Mouse (Mus musculus) gastrocnemius, postnatal 36 days (tissue): ENCODE data around the gene Akain1. TPM values are rescaled to one million over a fixed set of nuclear protein-coding genes. Genes with fewer than 3 reads are reported as not detected.

ENCODE experiments used
- DNase-seq, 2 experiments: peaks; one replicate each; pipeline ENCODE4 v3.0.0; 2022
- intact Hi-C: fragments of 180-260 bp; cut with DNase I; formaldehyde crosslinking; loops from one replicate; pipeline ENCODE4 v1.15.1; 2025
- total RNA-seq, 2 experiments: library from RNA; stranded (reverse); gene quantifications; 2 replicates each; pipeline ENCODE4 v1.2.3; 2021

Gene Akain1
- total RNA-seq, 2 experiments from 2014 or later = not detected

DNA sequence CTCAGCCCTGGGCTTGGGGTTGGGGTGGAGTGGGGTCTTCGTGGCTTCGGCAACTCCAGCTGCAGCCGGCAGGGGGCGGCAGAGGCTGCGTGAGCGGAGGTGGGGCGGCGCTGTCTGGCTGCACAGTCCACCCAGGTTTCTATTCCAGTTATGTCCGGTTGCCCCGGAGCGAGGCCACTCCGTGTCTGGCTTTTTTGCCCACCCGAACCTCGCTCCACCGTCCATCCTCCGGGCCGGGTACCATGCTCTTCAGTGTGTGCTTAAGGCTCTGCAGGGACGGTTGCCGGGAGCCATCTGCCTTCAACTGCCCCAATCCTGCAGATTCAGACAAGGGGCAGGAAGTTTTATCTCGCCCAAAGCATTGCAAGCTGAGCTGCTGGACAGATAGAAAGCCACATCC lies 36.3 kb downstream of the Akain1 start:
- intact Hi-C loops = no loop called here
- DNase-seq = peak; percentile 30 to 31

DNA sequence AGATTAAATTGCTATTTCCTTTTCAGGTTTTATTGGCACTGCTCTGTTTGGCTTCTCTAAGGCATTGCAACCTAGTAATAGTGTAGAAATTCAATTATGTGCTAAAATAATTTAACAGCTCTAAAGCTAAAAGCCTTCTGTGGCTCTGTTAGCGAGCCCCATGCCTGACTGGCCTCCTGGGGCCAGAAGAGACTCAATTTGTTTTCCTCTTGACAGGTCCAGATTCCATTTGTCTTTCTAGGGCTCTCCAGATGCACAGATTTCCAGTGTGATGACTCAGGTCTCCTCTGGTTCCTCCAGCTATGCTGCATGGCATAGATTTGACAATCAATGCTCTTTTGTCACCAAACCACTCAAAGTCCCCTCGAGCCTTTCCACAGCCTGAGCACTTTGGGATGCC lies 38.4 kb downstream of the Akain1 start:
- intact Hi-C loops = no loop called here
- DNase-seq = no peak

DNA sequence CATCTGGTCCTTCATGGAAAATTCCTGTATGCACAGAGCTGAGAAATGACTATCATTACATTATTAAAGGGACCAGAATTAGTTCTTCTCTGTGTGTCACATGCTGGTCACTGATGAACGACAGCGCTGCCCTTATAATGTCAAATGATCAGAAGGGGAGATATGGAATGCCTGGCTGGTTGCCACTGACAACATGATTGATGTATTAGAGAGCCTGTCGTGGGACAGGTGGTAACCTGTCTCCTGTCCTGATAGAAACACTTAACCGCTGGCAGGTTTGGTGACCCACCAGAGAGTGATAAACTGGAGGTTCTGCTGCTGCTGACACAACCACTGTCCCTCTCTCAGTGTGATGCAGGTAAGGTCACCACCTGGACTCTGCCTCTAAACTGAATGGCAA lies 40.1 kb downstream of the Akain1 start:
- intact Hi-C loops = no loop called here
- no peak for DNase-seq

DNA sequence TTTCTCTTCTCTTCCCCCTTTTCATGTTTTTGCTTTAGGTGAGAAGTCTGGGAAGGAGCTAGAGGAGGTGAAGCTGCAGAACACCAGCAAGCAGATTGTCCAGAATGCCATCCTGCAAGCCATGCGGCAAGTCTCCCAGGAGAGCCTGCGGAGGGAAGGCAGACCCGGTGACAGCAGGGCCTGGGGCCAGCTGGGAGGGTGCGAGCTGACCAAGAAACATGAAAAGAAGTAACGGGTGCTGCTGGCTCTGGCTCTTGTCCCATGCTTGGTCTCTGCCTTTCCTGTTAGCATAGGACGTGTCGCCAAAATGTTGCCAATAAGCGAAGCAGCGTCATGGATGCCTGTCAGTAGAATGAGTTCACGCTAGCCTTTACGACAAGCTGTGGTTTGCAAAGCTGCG lies 48.0 kb downstream of the Akain1 start:
- intact Hi-C loops = no loop called here
- no peak for DNase-seq

DNA sequence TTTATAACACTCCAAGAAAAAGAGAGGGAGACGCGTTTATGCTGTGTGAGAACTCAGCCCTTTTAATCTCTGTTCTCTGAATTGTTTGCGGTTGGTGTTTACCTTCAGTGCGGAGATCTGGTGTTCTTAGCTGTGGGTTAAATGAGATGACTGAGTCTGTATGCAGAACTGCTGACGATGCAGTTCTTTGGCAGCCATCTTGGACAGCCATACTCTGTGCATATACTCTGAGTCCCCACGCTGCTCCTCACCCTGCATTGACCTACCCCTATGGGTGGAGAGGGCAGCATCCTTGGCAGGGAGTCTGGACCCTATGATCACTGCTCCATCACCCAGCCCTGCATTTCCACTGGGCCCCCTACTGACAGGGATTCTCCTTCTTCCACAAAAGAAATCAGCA lies 48.8 kb downstream of the Akain1 start:
- intact Hi-C loops = no loop called here

DNA sequence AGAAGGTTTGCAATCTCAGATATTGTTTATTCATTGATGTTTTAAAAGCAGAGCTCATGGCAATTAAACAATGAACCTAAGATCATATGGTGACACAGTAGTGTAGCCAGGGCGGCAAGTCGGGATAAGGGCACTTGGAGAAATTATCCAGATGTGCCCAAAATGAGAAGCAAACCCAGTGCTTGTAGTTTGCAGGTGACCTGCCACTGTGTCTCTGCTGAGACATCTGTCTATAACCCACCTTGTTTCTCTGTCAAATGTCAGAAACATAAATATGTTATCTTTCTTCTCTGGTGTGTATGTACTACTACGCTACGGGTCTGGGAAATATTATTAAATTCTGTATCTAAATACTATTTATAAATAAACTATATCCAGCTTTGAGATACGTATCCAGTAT lies 49.7 kb downstream of the Akain1 start:
- DNase-seq = no peak
- intact Hi-C loops = no loop called here

More for the DNA sequence above, 48.8 kb downstream of the Akain1 start:
- DNase-seq = no peak

DNA sequence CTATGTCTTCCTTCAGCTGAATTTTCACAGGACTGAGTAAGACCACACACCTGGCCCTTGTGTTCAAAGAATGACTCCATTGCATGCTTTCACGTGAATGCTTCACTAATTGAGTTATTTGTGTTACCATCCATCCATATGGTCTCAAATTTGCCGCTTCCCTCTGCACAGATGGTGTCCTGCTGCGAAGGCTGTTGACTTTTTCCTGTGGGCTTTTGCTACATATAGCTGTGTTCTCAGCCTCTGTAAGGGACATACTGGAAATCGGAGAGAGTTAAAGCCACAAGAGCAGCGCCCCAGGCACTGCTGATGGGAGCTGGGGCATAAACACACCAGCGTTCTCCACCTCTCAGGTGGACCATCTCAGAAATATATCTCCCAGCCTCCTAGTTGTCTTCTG lies 53.2 kb downstream of the Akain1 start:
- intact Hi-C loops = no loop called here
- no peak for DNase-seq

DNA sequence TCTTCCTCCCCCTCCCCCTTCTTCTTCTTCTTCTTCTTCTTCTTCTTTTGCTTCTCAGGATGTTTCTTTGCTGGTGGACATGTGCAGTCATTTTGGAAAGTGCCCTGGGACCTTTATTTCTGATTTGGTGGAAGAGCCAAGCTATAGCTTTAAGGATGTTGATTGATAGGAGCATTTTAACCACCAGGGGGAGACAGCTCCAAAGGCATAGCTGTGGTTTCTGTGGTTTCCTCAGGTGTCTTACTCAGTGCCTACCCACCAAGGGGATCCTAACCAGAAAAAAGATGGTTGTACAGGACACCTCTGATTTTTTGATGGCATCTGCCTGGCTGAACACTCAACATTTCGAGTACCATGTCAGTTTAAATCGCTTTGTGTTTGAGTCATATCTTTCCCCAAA lies 56.4 kb downstream of the Akain1 start:
- DNase-seq = no peak
- intact Hi-C loops = no loop called here

DNA sequence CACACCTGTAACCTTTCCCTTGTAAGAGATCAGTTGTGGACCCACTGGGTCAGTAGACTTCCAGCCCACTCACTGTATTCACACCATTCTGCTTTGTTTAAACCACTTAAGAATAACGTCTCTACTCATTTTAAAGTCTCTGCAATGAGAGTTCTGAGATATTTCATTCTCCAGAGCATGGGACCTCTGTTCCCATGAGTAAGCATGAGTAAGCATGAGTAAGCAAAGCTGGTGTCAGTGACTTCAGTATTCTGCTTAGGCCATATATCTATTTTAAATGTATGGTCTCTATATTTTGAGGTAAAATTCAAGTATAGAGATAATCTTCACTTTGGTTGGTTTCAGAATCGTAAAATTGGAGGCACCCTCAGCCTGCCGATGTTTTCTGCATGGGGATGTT lies 57.0 kb downstream of the Akain1 start:
- no peak for DNase-seq
- intact Hi-C loops = no loop called here

DNA sequence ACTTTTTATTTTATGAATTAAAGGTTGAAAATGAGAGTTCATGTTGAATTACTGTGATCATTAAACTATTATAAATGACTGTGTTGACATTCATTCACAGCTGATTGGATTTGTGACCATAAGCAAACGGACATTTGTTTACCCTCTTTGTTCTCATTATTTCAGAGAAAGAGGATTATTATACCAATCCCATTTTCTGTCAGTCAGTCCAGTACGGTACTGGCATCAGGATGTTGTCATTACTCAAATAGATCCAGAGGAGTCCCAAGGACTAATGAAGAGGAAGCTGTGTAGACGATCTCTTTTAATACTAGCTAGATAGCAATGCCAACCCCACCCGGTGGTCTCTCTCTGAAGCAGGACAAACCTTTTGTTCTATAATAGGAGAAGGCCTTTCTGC lies 58.2 kb downstream of the Akain1 start:
- DNase-seq = no peak
- intact Hi-C loops = no loop called here

DNA sequence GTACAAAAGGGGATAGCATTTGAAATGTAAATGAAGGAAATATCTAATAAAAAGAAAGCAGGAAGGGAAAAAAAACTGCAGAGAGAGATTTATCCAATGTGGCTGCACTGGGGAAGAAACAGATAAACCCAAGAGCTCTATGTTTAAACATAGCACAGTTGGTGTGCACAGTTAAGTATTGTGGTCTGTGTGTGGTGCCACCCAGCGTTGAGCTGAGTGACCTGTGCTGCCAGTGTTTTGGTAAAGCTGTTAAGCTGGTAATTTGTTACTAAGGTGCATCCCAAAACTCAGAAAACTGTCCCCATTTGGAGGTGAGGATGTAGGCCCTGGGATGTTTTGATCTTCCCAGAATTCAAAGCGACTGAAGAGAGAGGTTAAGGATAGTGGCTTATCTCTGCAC lies 59.8 kb downstream of the Akain1 start:
- no peak for DNase-seq
- intact Hi-C loops = no loop called here

DNA sequence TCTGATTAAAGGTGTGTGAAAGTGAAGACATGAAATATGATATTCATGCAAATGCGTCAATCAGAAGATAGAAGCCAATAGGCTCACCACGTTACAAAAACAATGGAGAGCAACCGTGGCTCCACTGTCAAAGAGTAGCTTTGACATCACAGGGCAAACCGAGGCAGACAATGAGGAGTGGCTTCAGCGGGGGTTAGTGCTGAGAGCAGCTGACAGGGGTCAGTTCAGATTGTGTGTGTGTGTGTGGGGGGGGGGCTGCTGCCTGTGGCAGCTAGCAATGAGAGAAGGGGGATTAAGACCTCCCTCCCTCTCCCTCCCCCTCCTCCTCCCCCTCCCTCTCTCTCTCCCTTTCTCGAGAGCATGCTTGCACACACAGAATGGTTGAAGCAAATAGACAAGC lies 60.3 kb downstream of the Akain1 start:
- intact Hi-C loops = no loop called here
- no peak for DNase-seq

DNA sequence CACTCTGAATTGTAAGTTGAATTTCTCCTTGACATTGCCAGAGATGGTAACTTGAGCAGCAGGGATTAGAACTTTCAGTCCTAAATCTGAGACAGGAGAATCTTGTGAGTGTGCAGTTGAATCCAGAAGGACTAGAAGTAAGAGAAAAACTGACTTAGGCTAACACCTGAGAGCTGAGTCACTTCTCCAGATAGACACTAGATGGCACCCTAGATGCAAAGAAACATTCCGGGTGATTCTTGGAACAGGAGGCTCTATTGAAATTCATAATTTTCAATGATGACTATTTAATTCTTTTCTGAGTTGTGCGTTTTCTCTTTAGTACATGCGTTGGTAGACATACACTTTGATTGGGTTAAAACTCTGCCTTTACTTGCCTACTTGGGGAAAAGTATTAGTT lies 66.9 kb downstream of the Akain1 start:
- intact Hi-C loops = no loop called here

DNA sequence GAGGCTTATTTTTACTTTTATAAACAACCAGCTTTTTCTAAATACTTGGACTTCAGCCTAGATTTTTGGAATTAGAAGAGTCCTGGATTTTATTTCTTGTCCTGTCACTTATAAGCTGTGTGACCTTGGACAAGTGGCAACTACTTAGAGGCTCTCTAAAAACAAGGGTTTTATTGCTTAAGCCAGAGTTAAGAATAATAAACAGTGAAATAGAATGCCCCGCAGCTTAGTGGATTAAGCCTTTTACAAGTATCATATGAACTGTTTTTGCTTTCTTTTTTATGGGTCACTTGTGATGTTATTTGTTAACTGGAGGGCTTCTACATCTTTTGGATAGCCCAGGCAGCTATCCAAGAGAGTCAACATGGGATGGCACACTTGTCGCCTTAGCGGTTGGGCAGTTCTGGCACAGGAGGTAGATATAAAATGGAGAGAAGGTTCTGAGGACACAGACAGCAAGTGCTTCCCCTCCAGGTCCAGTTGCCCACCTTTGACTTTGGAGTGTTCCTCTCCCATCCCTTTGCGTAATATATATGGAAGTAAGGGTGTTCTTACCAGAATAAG lies 77.3 kb downstream of the Akain1 start:
- intact Hi-C loops = no loop called here

More for the DNA sequence above, 66.9 kb downstream of the Akain1 start:
- DNase-seq = no peak

DNA sequence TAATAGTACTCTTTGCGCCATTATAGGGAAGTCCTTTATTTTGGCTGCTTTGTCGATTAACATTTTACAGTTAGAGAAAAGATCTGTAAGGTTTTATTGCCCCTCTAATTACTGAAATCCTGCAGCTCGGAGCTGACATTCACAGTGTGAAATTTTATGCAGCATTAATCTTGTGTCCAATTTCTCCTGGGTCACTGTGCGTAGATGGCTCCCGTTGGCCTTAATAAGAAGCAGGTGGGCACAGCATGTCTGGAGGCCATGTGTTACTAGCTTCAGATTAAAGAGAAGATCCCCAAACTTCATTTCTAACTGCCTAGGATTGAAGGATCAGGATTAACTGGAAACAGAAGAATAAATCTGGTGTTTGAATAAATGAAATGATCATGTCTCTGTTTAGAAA lies 92.3 kb downstream of the Akain1 start:
- no peak for DNase-seq
- intact Hi-C loops = no loop called here

More for the DNA sequence above, 77.3 kb downstream of the Akain1 start:
- no peak for DNase-seq

Other genes starting within 250 kb of the Akain1 start
- 1 to 10 TPM; 5.9 to 6.1 TPM for gene Zbtb14, start 56.3 kb upstream of the Akain1 start, total RNA-seq